Mouse (Mus musculus) G1E (cell line): ENCODE data around the gene Wfdc11. TPM values are rescaled to one million over a fixed set of nuclear protein-coding genes. Genes with fewer than 3 reads are reported as not detected.
"Not testable (repeated sequence)": the region's sequence is repeated elsewhere in the genome, so short reads cannot be mapped to it uniquely, and the experiment has no call there.

Experiments
- ATAC-seq: 2 replicates; pipeline ENCODE4 v1.8.0; 2016; ENCODE audit warnings: mild to moderate bottlenecking; ENCODE audit not compliant: insufficient number of reproducible peaks, poor library complexity, low FRiP score, severe bottlenecking; ENCODE audit errors: extremely low read depth
- DNase-seq: peaks from one replicate; pipeline ENCODE4 v3.0.0; 2012; ENCODE audit warnings: low spot score
- H3K27me3 ChIP-seq: 2 replicates; pipeline ENCODE4 v1.6.1; 2012; ENCODE audit warnings: mild to moderate bottlenecking, low read length, inconsistent platforms; ENCODE audit not compliant: insufficient read depth
- H3K36me3 ChIP-seq: replicated peaks from 2 replicates; pipeline ENCODE3; 2012; ENCODE audit warnings: mild to moderate bottlenecking, inconsistent platforms
- H3K4me1 ChIP-seq: 2 replicates; pipeline ENCODE4 v1.6.1; 2012; ENCODE audit warnings: low read depth, low read length, inconsistent platforms, mixed read lengths; ENCODE audit not compliant: insufficient read depth
- H3K4me3 ChIP-seq: 2 replicates; pipeline ENCODE4 v1.5.1; 2012; ENCODE audit warnings: low read depth, mild to moderate bottlenecking, inconsistent platforms, low read length, moderate library complexity, mixed read lengths
- H3K9me3 ChIP-seq: replicated peaks from 2 replicates; pipeline ENCODE4 v1.6.1; 2012; ENCODE audit warnings: inconsistent platforms
- CTCF ChIP-seq: IDR thresholded peaks from 2 replicates; pipeline ENCODE4 v1.5.1; 2012; ENCODE audit warnings: low read depth, low read length, inconsistent platforms, mixed read lengths
- GATA1 ChIP-seq: IDR thresholded peaks from 2 replicates; pipeline ENCODE4 v1.6.1; 2012; ENCODE audit warnings: borderline replicate concordance, low read length, inconsistent platforms, mixed read lengths
- GATA2 ChIP-seq: IDR thresholded peaks from 2 replicates; pipeline ENCODE4 v1.6.1; 2012; ENCODE audit warnings: low read depth, low read length, inconsistent platforms, borderline replicate concordance
- POLR2AphosphoS5 ChIP-seq: IDR thresholded peaks from 2 replicates; pipeline ENCODE4 v1.6.1; 2012; ENCODE audit warnings: low read depth, low read length, inconsistent platforms; ENCODE audit not compliant: insufficient replicate concordance
- TAL1 ChIP-seq: conservative IDR thresholded peaks from 2 replicates; pipeline ENCODE4 v1.6.1; 2012; ENCODE audit warnings: low read depth, low read length, inconsistent platforms, mixed read lengths
- polyA plus RNA-seq: library from polyadenylated mRNA; stranded (reverse); fragments of >175 nt; gene quantifications from 2 replicates; pipeline ENCODE4 v1.2.3, GENCODE M21; 2012
- total RNA-seq, 2 experiments: library from RNA; stranded (forward) in 1 of 2; stranded (reverse) in 1 of 2; fragments of 200-1000 nt in 1 of 2; fragments of >200 nt in 1 of 2; fragmentation: Nextera tagmentation in 1 of 2; gene quantifications; 2 replicates each; pipeline ENCODE4 v1.2.3; 2014 to 2017

The Wfdc11 gene
- total RNA-seq (2014; fragmentation: Nextera tagmentation) (not detected in 2 replicates), total RNA-seq (2017) (not detected in 2 replicates), polyA plus RNA-seq (not detected in 2 replicates)

DNA sequence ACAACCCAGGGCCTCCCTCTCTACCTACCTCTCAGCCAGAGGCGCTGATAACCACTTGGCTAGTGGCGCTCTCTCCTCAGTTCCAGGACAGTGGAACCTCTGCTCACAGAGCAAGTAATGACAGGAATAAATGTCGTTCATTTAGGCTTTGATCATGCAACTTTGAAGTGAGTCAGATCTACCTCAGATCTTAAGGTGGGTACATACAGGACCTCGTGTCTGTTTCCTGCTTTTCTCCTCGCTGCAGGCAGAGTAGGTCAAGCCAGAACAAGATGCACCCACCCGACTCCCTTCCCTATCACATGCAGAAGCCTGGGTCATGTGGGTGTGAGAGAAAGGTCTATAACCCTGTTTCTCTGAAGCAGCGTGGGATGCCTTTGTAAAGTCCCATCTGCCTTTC, at the start of gene Wfdc11:
TSS of gene Wfdc11 (minus strand) at position 101 of the 400 bp plus-strand sequence.
- Histone ChIP-seq H3K4me3 (no peak within 1 kb of the TSS), H3K4me1 (peaks cover 4% of the 10 kb centered on the region), H3K9me3 (peaks cover 5% of the 10 kb centered on the region; the same call in 1 of the 2 replicates), H3K36me3 (no peaks in the 10 kb centered on the region), H3K27me3 (no peaks in the 10 kb centered on the region)
- DNase-seq (no peak), ATAC-seq (no peak)
- TF ChIP-seq GATA1: no peak
- TF ChIP-seq TAL1: no peak
- TF ChIP-seq POLR2AphosphoS5: no peak
- TF ChIP-seq GATA2: no peak
- no peak for TF ChIP-seq CTCF

- no peaks in the 10 kb centered on the region for H3K36me3 ChIP-seq
- H3K4me1 ChIP-seq: no peaks in the 10 kb centered on the region
- H3K27me3 ChIP-seq: peaks cover 3% of the 10 kb centered on the region
- no peak for DNase-seq
- H3K9me3 ChIP-seq: no peaks in the 10 kb centered on the region
- H3K4me3 ChIP-seq: no peak overlapping the region
- no peak for ATAC-seq
- TF ChIP-seq GATA1: no peak
- TF ChIP-seq CTCF: no peak
- TF ChIP-seq POLR2AphosphoS5: no peak
- TF ChIP-seq GATA2: no peak
- TF ChIP-seq TAL1: no peak
Observed at GRCm38 (mm10) chr2:164723276-164723675, 49.4 kb upstream of the Wfdc11 start.

DNA sequence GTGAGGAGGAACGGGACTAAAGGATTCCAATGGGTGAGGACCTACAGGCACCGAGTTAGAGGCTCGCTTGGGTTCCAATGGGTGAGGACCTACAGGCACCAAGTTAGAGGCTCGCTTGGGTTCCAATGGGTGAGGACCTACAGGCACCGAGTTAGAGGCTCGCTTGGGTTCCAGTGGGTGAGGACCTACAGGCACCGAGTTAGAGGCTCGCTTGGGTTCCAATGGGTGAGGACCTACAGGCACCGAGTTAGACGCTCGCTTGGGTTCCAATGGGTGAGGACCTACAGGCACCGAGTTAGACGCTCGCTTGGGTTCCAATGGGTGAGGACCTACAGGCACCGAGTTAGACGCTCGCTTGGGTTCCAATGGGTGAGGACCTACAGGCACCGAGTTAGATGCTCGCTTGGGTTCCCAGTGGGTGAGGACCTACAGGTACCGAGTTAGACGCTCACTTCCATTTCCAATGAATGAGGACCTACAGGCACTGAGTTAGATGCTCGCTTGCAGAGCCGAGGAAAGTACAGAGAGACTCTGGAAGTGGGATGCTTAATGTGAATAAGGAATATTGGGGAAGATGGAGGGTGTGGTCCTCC, 42.4 kb upstream of the Wfdc11 start:
- not testable (repeated sequence) for DNase-seq, H3K4me1 ChIP-seq, ATAC-seq, H3K36me3 ChIP-seq, H3K9me3 ChIP-seq, H3K27me3 ChIP-seq, H3K4me3 ChIP-seq

DNA sequence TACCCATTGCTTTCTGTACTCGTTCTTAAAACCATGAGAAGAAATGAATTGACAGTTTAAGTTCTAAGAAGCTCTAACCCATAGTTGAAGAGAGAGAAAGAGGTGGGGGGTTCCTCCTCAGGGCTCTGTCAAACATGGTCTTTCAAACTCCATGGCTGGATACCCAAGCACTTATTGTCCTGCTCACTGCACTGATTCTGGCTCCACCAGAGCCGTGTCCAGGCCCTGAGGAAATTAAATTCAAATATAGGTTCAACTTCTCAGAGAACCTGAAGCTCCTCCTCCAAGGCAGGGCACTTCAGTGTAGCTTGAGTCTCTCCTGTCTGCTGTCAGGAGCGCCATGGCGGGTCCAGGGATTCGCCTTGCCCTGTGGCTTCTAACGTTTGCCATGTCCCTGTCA, 41.1 kb upstream of the Wfdc11 start, which contains the start of gene Spint5:
TSS of gene Spint5 (plus strand) at position 301 of the 400 bp plus-strand sequence.
- TF ChIP-seq GATA2 (no peak), TAL1 (no peak), POLR2AphosphoS5 (no peak), GATA1 (no peak), CTCF (no peak)
- Histone ChIP-seq H3K27me3 (peaks cover 6% of the 10 kb centered on the region; the same call in 1 of the 2 replicates), H3K4me1 (no peaks in the 10 kb centered on the region), H3K4me3 (no peak within 1 kb of the TSS), H3K36me3 (no peaks in the 10 kb centered on the region), H3K9me3 (no peaks in the 10 kb centered on the region)
- no peak for ATAC-seq
- no peak for DNase-seq

DNA sequence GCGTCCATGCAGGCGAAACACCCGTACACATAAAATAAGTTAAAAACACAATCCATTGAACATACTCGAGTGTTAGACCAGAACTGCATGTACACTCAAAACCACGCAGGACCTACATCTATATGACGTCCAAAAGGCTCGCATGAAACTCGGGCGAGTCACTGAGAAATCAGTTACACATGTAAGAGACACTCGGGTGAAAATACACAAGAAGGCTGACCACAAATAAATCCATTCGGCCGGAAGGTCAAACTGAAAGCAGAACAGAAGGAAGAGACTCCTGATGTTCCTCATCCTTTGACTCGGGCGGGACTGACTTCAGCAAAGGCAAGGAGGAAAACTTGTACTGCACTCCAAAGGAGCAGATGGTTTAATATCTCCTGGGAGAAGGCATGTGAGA, 32.1 kb upstream of the Wfdc11 start:
- Histone ChIP-seq H3K27me3 (0 out of 2 replicates have a peak, but pooled peaks cover under 1% of the 10 kb centered on the region), H3K4me1 (no peaks in the 10 kb centered on the region), H3K4me3 (no peak overlapping the region), H3K36me3 (no peaks in the 10 kb centered on the region), H3K9me3 (no peaks in the 10 kb centered on the region)
- DNase-seq (no peak), ATAC-seq (no peak)
- TF ChIP-seq GATA2 (no peak), POLR2AphosphoS5 (no peak), CTCF (no peak), TAL1 (no peak), GATA1 (no peak)

DNA sequence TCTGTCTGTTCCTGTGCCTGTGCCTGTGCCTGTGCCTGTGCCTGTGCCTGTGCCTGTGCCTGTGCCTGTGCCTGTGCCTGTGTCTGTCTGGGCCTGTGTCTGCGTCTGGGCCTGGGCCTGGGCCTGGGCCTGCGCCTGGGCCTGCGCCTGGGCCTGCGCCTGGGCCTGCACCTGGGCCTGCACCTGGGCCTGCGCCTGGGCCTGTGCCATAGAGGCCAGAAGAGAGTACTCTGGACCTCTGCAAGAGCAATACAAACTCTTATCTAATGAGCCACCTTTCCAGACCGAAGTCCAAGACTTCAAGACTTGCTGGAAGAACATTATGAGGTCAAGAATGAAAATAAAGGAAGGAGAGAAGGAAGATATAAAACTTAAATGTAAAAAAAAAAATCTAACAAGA, 31.4 kb upstream of the Wfdc11 start:
- 0 out of 2 replicates have a peak, but pooled peaks cover 4% of the 10 kb centered on the region for H3K27me3 ChIP-seq
- no peak for ATAC-seq

More for the DNA sequence above, 31.4 kb upstream of the Wfdc11 start:
- no peak for DNase-seq
- H3K4me3 ChIP-seq: no peak overlapping the region
- H3K4me1 ChIP-seq: no peaks in the 10 kb centered on the region
- H3K9me3 ChIP-seq: no peaks in the 10 kb centered on the region
- no peak for TF ChIP-seq POLR2AphosphoS5
- no peak for TF ChIP-seq TAL1
- no peak for TF ChIP-seq CTCF
- TF ChIP-seq GATA2: no peak
- TF ChIP-seq GATA1: no peak
- H3K36me3 ChIP-seq: no peaks in the 10 kb centered on the region
